Mouse (Mus musculus): ENCODE measurements around the gene Upp2. TPM values are rescaled to one million over a fixed set of nuclear protein-coding genes. Genes with fewer than 3 reads are reported as not detected.

Upp2 gene
- total RNA-seq (2021) = 9.5 and 52.8 TPM in 2 replicates
- long read RNA-seq, experiment 1, transcript Upp2-206 (2 exons, 690 nt) = major isoform, 8 of 14 reads
- long read RNA-seq, experiment 1, partial matches to known transcripts = 1 of 14 reads
- long read RNA-seq, experiment 1, other reads (novel, unspliced or antisense) = 5 of 14 reads
- long read RNA-seq, experiment 2, transcript Upp2-203 (7 exons, 1,632 nt) = major isoform, 36 of 59 reads
- long read RNA-seq, experiment 2, transcript Upp2-206 (2 exons, 690 nt) = minor isoform, 9 of 59 reads
- long read RNA-seq, experiment 2, partial matches to known transcripts = 1 of 59 reads
- long read RNA-seq, experiment 2, other reads (novel, unspliced or antisense) = 13 of 59 reads

DNA sequence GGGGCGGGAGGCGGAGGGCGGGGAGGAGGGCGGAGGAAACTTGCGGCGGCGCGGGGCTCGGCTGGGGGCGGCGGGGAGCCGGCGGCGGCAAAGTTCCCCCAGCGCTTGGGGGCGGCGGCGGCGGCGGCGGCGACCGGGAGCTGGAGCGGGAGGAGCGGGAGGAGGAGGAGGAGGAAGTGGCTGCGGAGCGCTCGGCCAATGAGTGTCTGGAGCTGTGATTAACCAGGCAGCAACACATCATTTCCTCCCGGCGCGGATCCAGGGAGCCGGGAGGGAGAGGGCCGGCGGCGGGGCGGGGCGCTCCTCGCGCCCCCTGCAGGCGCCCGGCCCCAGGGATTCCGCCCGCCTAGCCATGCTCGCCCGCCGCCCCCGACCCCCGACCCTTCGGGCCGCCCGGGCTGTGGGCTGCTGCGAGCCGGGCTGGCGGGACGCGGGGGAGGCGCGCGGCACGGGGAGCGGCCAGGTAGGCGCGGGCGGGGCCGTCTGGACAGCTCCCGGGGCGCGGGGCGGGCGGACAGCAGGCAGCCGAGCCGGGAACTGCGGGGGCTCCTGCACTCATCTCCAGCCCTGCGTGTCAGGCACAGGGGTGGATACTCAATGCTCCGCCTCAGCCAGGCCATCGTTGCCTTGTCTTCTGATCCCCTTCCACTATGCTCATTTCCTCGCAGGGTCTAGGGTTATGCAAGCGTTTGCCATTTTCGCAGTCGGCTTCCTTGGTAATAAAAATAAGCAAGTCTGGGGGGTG, at the start of gene Upp2, which contains the start of gene Acvr1:
TSS of gene Upp2 (plus strand) at position 233 of the 745 bp plus-strand sequence.
TSS of gene Acvr1 (minus strand) at position 92 of the 745 bp plus-strand sequence.
- peak; percentile 94 for DNase-seq

DNA sequence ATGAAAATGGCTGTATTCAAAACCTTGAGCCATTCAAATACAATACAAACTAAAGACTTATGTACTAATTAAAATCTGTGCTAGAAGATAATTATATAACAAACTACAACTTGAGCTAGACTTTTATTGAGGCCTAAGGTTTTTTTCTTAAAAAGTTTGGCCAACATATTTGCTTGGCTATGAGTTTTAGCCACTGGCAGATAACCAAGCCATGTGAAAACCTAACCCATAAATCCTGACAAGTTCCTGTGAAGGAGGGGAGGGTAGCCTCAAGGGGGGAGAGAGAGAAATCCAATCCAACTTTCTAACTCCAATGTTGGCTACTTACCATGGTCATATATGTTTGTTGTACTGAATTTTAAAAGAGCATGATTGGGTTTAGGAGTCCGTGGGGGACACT, 48.6 kb upstream of the Upp2 start:
- no peak for DNase-seq

DNA sequence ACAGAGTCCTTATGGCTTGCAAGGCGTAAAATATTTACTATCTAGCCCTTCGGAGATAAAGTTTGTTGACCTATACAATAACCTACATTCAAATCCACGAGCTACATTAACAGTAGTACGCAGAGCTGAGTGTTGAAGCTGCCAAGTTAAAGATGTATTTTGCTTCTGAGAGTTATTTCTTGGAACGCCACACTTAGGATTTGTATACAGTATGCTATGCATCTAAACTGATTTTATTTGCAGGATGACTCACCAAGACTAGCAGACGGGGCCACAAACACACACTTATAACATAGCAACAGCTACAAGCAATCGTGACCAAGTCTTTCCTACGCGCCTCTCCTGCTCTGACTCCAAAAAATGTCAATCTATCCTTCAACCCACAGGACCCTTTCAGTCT, 46.4 kb upstream of the Upp2 start:
- DNase-seq = no peak

DNA sequence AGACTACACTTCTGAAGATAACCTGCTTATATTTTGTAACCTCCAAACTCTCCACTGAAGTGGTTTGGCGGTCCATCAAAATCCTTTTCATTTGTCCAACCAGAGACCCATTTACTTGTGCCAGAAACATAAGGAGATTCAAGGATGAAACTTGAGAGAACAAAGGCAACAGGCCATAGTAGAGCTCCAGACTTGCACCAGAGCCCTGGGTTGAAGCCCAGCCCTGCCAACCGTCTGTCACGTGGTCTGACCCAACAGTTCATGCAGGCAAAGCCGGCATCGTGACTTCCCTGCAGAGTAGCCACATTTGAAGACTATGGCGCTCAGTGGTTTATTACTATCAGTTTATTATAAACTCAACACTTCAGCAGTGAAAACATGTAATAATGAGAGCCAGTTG, 45.5 kb upstream of the Upp2 start:
- peak; percentile 39 for DNase-seq

DNA sequence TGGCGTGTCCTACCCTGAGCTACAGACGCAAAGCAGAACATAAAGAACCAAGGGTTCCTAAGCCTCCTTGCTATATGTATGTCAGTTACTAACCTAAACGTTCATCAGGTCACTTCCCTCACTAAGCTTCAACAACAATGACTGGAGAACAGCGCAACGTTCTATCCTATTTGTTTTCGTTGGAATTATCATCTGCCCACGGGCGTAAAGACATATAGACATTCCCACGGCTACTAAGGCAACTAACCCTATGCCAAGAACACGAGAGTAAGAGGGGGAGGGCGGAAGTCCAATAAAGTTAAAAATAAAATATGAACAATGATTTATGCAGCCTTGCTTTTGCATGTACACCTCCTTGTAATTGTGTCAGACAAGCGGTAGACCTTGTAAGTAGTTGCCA, 44.0 kb upstream of the Upp2 start:
- DNase-seq = no peak

DNA sequence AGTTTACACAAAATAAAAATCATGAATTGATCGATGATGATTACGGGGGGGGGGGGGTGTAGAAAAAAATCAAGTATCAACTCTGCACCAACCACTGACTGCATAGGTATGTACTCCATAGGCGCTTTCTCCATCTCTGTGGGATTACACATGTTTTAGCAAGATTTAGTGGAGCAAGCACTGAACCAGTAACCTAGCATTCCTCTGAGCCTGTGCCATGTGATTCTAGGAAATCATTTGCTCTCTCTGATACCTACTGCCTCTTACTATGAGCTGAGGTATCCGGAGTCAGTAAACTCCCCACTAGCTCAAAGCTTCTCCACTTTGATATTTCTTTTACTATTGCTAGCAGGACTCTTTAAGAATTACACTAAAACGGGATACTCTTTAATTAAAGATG, 43.2 kb upstream of the Upp2 start:
- no peak for DNase-seq

DNA sequence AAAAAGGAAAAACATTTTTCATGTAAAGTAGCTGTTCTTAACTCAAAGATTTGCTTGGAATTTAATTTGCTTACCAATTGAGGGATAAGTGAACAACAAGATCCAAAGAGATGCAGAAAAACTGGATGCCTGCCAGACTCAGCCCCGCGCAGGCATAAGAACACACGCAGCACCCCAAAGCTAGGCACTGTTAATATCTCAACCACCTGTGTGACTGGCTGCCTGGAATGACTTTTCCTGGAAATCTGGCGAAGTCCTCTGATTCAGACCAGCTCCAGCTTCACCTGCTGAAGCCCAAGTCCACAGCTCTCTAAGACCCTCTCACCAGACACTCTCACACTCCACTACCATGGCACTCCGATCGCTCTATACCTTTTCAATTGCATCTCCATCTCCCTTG, 42.7 kb upstream of the Upp2 start:
- DNase-seq = no peak

DNA sequence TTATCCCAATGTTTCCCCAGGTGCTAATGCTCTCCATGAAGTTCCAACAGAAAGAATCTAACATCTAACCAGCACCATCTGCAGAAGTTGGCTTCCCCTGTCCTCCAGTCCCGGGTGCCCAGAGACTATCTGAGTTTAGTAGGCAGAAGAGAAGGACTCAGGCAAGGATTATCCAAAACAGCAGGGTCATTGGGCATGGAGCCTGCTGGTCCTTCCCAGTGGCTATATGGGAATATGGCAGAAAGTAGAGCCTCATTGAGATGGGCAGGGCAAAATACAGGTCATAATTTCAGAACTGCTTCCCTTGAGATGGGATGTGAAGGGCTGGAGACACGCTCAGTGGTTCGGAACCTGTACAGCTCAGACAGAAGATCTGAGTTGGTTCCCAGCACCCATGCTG, 39.3 kb upstream of the Upp2 start:
- no peak for DNase-seq

DNA sequence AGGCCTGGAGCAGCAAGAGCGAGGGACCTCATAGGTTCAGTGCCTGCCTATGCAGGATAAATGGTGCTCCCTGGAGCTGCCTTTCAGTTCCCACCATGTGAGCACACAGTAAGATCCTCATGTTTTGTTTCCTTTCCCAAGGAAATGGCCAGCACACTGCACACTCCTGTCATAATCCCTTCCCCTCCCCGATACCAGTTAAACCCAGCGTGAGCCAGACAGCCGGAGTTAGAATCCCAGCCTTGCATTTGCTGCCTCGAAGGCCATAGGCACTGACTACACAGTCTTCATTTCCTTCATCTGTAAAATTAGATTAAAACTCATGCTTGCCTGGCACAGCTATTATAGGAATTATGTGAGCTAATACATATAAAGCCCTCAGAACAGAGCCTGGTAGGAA, 37.7 kb upstream of the Upp2 start:
- no peak for DNase-seq

DNA sequence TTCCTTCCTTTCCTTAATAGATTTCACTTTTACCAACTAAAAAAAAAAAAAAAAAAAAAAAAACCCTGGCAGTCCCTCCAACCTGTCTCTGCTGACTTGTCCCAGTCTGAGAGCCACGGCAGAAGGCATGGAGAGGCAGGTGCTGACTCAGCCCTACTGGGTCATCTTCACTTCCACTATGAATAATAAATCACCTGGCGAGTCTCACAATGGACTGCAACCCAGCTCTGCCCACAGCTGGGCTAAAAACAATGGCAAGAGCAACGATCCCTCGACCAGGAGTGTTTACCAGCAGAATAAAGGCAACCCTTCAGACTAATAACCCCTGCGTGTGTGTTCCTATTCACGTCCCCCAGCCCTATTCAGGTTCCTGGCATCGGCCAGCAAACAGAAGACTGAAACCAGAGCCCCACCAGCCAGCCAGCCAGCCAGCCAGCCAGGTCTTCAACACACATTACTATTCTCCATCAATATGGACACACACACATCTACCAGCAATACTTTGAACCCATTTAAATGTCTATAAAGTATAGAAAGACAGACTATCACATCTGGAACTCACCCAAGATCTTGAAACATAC, 37.1 kb upstream of the Upp2 start:
- DNase-seq = peak; percentile 51

DNA sequence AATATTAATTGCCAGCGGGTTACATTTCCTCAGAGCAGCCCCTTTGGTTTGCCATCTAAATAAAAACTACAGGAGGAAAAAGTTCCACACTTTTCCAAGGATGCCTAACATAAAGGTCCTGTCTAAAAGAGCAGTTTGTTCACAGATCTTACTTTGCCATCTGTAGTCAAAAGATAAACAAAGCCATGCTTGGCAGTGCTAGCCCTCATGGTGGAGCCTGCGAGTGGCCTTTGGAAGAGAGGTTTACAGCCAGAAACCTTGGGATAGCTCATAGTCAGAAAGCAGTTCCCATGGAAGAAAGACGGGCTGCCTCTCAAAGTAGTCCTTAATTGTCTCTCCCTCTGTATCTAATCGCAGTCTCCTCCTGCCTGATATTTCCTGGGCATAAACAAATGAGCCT, 36.6 kb upstream of the Upp2 start:
- no peak for DNase-seq

DNA sequence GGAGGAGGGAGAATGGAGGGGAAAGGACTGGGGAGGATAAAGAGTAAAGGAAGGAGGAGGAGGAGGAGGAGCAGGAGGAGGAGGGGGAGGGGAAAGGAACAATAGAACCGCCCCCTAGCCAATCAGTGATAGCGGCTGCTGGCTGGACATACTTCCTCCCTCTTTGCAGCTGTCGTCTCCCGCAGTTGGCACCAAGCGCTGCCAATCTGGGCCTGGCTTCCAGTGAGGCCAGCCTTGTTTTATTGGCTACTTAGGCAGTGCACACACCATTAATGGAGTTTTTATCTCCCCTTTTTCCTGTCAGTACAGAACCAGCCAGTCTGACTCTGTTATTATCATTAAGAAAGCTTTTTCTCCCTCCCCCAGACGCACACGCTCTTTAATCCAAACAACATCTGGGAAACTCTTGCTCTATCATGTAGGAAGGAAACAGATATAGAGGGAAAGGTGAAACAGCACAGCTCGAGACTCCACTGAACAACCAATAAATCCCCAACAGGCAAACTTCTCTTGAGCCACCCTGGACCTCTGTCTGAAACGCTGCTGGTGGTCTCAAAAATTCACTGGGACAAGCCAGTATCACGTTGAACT, 34.7 kb upstream of the Upp2 start:
- peak; percentile 88 for DNase-seq

DNA sequence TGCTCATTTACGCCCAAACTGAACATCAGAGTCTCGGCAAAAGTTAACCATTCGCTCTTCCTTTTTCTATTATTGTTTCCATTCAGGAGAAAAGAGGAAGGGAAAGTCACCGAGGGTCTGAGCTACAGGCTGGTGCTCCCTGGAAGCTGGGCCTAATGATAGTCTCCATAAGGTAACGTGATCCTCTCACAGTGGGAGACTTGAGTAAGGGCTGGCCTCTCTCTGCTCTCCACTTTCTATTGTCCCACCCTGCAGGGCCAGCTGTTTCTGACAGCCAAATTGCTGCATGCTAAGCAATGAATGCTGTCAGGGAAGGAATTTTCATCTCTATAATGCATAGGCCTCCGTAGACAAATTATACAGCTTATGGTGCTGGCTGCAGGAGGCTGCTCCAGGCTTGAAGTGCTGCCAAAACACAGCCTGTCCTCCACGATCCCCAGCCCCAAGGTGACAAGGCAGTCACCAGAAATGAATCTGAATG, 33.5 kb upstream of the Upp2 start:
- DNase-seq = peak; percentile 54

DNA sequence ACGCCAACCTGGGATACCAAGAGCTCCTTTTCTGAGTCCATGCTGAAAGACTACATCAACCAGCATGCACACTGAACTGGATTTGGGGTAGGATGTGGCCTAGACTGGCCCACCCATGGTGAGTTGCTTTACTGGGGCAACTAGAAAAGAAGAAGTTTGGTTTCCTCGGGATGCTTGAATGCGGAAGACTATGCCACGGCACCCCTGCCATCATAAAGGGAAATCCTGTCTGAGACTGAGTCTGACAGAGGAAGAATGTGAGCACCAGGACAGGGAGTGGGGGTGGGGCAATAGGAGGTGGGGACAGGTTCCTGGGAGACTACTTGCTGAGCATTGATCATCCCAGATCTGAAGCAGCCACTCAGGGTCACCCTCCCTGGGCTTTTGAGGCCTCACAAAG, 32.7 kb upstream of the Upp2 start:
- no peak for DNase-seq

DNA sequence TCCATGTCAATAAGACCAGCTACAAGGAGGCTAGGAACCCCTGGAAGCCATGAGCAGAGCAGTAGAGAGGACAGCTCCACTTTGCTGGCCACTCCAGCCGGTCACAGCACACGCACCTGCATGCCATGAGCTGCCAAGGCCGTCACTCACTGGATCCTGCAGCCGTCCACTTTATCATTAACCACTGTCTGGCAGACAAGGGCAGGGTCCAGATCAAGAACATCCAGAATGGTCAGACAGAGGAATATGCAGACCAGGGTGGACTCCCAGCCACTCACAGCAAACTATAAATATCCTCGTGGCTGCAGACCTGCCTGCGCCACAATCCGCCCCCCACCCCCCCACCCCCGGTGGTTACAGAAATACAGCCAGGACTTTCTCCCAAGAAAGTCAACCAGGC, 31.9 kb upstream of the Upp2 start:
- no peak for DNase-seq

DNA sequence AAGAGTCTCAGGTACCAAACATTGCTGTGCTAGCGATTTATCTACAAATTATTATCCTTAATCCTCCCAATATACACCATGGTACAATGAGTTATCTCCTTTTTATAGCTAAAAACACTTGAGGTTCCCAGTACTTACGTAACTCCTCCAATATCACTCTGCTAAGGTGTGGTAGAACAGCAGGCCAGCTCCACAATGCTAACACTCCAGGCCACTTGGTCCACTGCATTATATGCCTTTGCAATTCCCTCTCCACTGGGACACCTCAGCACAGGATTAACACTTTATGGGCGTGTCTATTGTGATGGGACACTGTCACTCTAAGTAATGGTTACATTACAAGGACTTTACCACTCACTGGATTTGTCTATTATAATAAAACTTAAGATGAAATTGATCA, 30.3 kb upstream of the Upp2 start:
- no peak for DNase-seq

DNA sequence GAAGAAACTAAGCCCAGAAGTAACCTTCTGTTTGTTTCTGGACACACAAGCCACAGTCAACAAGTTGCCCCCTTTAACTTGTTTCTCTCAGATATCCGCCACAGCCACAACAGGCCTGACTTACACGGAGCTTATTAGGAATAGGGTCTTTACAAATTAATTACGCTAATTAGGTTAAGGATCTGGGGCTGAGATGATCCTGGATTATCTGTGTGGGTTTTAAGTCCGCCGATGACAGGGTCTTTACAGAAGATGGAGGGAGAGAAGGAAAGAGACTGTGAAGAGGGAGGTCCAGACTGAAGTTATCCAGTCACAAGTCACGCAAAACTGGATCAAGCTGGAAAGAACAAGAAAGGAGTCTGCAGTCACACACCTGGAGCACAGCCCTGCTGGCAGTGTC, 28.9 kb upstream of the Upp2 start:
- DNase-seq = no peak

DNA sequence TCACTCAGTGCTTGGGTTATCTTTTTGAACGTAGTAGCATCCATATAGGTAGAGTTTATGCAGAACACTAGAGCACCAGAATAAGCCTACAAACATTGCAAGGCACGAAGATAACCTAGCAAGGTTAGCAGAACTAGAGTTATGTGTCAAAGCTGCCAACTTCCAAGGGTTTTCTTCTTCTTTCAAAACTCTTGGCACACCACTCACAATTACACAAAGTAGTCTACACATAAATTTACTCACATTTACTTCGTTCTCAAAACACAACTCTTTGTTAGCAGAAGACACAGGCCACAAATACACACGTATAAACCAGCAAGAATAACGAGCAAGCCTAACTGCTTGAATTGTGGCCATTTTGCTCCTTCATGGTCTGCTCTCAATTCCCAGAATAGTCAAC, 23.8 kb upstream of the Upp2 start:
- no peak for DNase-seq

DNA sequence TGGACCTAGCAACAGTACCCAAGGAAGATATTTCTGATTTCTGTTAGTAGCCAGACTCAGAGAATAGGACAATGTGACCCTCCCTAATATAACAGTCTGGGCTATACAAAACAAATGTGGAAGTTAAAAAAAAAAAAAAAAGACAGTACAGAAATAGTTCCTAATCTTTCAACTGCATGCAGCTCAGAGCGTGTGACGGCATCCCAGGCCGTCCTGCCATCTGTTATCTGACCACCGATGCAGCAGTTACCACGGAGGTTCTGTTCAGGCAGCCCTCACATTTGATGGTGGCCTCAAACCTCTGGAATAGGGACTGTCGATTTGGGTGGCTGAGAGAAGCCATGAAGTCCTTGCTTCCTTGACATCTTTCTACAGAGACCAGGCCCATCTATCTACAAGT, 22.7 kb upstream of the Upp2 start:
- no peak for DNase-seq

DNA sequence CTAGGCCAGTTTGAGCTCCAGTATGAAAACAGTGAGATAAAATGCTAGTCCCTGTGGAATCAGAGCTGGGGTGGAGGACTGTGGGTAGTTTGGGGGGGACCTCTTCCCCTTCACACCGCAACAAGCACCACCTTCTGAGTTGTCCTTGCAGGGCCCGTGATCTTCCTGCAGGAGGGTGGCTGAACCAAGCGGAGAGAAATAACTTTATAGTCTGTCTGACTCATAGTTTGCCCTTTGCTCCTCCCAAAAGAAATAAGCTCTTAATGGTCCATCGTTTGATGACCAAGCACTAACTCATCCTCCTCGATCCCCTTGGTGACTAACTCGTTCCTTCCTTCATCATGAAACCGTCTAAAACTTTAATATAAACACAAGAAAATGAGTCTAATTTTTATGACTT, 20.8 kb upstream of the Upp2 start:
- DNase-seq = peak; percentile 34

DNA sequence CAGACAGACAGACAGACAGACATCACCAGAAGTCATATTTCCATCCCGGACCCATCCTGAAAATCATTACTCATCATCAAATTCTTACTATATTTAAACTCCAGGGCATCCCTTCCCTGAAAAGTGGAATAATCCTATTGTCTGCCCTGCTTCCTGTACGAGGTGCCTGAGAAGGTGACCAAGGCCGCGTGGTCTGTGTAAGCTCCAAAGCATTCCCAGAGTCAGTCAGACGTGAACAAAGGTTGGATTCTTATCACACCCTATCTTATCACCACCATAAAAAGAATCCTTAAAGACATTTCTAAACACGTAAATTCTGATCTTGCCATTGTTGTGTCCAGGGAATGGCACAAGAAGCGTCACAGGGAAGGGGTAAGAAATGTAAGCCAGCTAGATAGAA, 18.2 kb upstream of the Upp2 start:
- DNase-seq = no peak

DNA sequence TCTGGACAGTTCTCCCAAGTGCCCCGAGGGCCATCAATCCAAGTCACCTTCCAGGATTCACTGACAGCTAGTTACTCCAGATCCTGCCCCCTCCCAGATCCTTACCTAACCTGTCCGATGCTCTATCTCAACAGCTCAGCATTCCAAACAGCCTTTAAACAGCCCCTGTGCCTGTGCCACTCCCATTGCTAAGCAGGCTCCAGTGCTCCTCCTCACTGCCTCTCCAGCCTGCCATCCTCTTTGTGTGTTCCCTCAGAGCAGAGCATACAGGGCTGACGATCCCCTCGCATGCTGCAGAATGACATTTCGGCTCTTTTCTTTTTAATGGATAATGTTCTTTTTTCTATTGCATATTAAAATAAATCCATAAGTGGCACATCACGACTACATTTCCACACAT, 17.1 kb upstream of the Upp2 start:
- no peak for DNase-seq

DNA sequence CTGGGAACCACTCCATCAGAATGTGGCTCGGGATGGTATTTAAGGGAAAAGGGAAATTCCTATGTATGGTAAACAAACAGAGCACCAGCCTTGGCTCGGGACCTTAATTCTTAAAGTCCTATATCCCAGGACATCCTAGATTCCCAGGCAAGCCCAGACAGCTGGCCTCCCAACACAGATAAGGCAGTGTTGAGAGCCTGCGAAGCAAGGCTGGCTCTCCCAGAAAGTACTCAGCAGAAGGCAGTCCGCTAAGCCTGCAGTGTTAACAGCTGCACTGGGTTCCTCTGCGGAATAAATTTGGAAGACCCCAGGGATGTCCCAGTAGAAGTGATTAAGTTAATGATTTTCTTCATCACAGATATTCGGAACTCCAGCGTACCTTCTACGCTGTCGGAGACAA, 16.6 kb upstream of the Upp2 start:
- DNase-seq = no peak

Measured in adrenal gland, postnatal 14 days (tissue).